Mouse (Mus musculus): Measurements from ENCODE around the gene Dlg2. TPM values are rescaled to one million over a fixed set of nuclear protein-coding genes. Genes with fewer than 3 reads are reported as not detected.

The Dlg2 gene
- polyA plus RNA-seq, 1 experiment from 2014 or later = 28.5 TPM

- no peaks in the 10 kb centered on the region for H3K36me3 ChIP-seq
- 0 out of 2 replicates have a peak, but pooled peaks have one; percentile 56 for ATAC-seq (ENCODE audit: low FRiP score, low read depth)
- H3K4me2 ChIP-seq = no peak overlapping the region
- H3K4me1 ChIP-seq (replicated peaks) = peaks cover 5% of the 10 kb centered on the region
- H3K9ac ChIP-seq = no peak overlapping the region
- no peak overlapping the region for H3K27ac ChIP-seq (replicated peaks)
- H3K27me3 ChIP-seq = no peaks in the 10 kb centered on the region
- WGBS = 75% methylated on average over 2 of the region's 2 CpGs
- no peaks in the 10 kb centered on the region for H3K9me3 ChIP-seq
- H3K4me3 ChIP-seq = no peak overlapping the region
These were observed 1850.9 kb downstream of the Dlg2 start for GRCm38 (mm10) chr7:92327343-92327896.

DNA sequence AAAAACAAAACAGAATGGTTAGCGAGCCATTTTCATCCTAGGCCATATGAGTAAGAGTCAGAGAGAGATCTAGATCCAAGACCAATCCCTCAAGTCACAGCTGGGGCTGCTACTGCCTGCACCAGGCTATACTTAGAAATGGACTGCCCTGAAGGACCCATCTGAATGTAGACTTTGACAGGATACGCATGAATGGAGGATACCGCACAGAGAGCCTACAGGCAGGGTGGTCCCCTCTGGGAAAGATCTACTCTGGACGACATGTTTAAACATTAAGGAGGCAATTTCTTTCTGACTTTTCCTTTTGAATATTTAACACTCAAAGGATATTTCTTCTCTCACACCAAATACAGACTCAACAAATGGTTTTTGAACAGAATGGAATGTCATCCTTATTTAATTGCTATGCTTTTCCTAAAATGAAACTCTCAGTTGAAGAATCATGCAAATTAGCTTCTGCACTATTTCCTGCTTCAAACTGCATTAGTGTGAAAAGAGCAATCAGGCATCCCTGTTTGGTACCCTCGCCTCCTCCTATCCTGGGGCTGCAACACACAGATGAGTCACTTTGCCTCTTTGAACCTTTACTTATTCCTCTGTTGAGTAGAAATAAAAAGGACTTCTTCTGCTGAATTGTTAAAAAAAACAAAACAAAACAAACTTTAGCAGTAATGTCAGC lies 1856.9 kb downstream of the Dlg2 start:
- WGBS = 62% methylated on average over 5 of the region's 5 CpGs
- no peak overlapping the region for H3K9ac ChIP-seq
- no peak for ATAC-seq (ENCODE audit: low FRiP score, low read depth)

GRCm38 (mm10) chr7:92356542-92356941 lies 1880.1 kb downstream of the Dlg2 start:
- no peaks in the 10 kb centered on the region for H3K27me3 ChIP-seq
- H3K36me3 ChIP-seq = no peaks in the 10 kb centered on the region
- no peak overlapping the region for H3K4me3 ChIP-seq
- WGBS = 71% methylated on average over 3 of the region's 3 CpGs
- no peak overlapping the region for H3K9ac ChIP-seq
- no peaks in the 10 kb centered on the region for H3K4me1 ChIP-seq (replicated peaks)
- H3K4me2 ChIP-seq = no peak overlapping the region
- no peaks in the 10 kb centered on the region for H3K9me3 ChIP-seq
- H3K27ac ChIP-seq (replicated peaks) = no peak overlapping the region
- ATAC-seq (ENCODE audit: low FRiP score, low read depth) = no peak

More for the DNA sequence above, 1856.9 kb downstream of the Dlg2 start:
- H3K9me3 ChIP-seq = no peaks in the 10 kb centered on the region
- no peaks in the 10 kb centered on the region for H3K4me1 ChIP-seq (replicated peaks)
- H3K4me3 ChIP-seq = no peak overlapping the region
- no peak overlapping the region; the same call in 1 of the 2 replicates for H3K27ac ChIP-seq (replicated peaks)
- no peaks in the 10 kb centered on the region for H3K36me3 ChIP-seq
- no peaks in the 10 kb centered on the region for H3K27me3 ChIP-seq
- no peak overlapping the region for H3K4me2 ChIP-seq

- WGBS = 81% methylated on average over 3 of the region's 3 CpGs
- Histone ChIP-seq H3K4me1 (replicated peaks) (0 out of 2 replicates have a peak, but pooled peaks cover 4% of the 10 kb centered on the region), H3K36me3 (no peaks in the 10 kb centered on the region), H3K27ac (replicated peaks) (no peak overlapping the region), H3K9ac (no peak overlapping the region), H3K4me3 (no peak overlapping the region), H3K9me3 (no peaks in the 10 kb centered on the region), H3K4me2 (no peak overlapping the region), H3K27me3 (no peaks in the 10 kb centered on the region)
- no peak for ATAC-seq (ENCODE audit: low FRiP score, low read depth)
These were observed 1886.9 kb downstream of the Dlg2 start for GRCm38 (mm10) chr7:92363386-92363785.

DNA sequence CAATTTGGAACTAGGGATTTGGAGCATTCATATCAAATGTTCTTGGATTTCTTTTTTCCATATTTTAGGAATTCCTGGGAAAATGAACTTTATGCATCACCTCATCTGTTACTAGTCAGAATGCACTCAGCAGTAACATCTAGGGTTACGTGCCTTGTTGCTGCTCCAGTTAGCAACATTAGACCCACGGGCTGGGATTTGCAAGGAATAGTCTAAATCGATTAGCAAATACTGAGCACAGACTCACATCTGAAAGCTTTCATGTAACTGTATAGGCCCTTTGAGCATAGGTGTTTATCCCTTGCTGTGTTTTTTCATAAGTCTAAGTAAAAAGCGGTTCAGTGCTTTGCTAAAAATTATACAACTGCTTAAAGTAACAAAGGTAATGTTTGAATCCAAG lies 1887.3 kb downstream of the Dlg2 start:
- WGBS = 84% methylated on average over 4 of the region's 4 CpGs
- H3K9me3 ChIP-seq = no peaks in the 10 kb centered on the region
- no peak for ATAC-seq (ENCODE audit: low FRiP score, low read depth)
- no peak overlapping the region for H3K27ac ChIP-seq (replicated peaks)
- H3K4me3 ChIP-seq = no peak overlapping the region
- no peak overlapping the region for H3K4me2 ChIP-seq
- H3K9ac ChIP-seq = no peak overlapping the region
- 0 out of 2 replicates have a peak, but pooled peaks cover 4% of the 10 kb centered on the region for H3K4me1 ChIP-seq (replicated peaks)
- H3K36me3 ChIP-seq = no peaks in the 10 kb centered on the region
- H3K27me3 ChIP-seq = no peaks in the 10 kb centered on the region

DNA sequence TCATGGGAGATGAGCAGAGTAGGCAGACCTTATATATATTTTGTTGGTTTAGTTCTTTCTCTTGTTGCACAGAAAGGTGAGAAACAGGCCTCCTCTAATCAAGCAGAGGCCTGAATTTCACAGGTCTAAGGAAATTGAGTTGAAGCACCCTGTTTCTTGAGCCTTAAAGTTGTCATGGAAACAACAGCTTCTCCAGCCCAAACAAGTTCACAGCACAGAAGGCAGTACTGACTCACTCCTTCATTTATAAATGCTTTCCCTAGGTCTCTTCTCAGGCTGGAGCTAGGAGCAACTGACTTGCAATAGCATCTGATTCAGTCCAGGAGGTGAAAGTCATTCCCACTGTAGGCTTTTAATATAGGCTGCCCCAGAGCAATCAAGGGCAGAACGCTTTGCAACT lies 1890.6 kb downstream of the Dlg2 start:
- 78% methylated on average over 1 of the region's 1 CpGs for WGBS
- 0 out of 2 replicates have a peak overlapping the region, but pooled peaks have one; percentile 11 for H3K27ac ChIP-seq (replicated peaks)
- no peak for ATAC-seq (ENCODE audit: low FRiP score, low read depth)
- H3K36me3 ChIP-seq = no peaks in the 10 kb centered on the region
- no peaks in the 10 kb centered on the region for H3K9me3 ChIP-seq
- 0 out of 2 replicates have a peak, but pooled peaks cover 4% of the 10 kb centered on the region for H3K4me1 ChIP-seq (replicated peaks)
- H3K27me3 ChIP-seq = no peaks in the 10 kb centered on the region
- H3K4me2 ChIP-seq = no peak overlapping the region
- H3K4me3 ChIP-seq = no peak overlapping the region
- H3K9ac ChIP-seq = no peak overlapping the region

- H3K27ac ChIP-seq (replicated peaks) = no peak overlapping the region
- no peak for ATAC-seq (ENCODE audit: low FRiP score, low read depth)
- no peak overlapping the region for H3K4me2 ChIP-seq
- peaks cover 14% of the 10 kb centered on the region for H3K4me1 ChIP-seq (replicated peaks)
- H3K9ac ChIP-seq = no peak overlapping the region
- no peak overlapping the region for H3K4me3 ChIP-seq
- H3K27me3 ChIP-seq = no peaks in the 10 kb centered on the region
- no peaks in the 10 kb centered on the region for H3K9me3 ChIP-seq
- H3K36me3 ChIP-seq = no peaks in the 10 kb centered on the region
These were observed 1894.0 kb downstream of the Dlg2 start for GRCm38 (mm10) chr7:92370521-92370920.

GRCm38 (mm10) chr7:92371638-92372037 lies 1895.2 kb downstream of the Dlg2 start:
- WGBS = 59% methylated on average over 4 of the region's 4 CpGs
- Histone ChIP-seq H3K9me3 (no peaks in the 10 kb centered on the region), H3K36me3 (no peaks in the 10 kb centered on the region), H3K27ac (replicated peaks) (no peak overlapping the region), H3K9ac (no peak overlapping the region), H3K4me2 (no peak overlapping the region), H3K4me3 (no peak overlapping the region), H3K27me3 (no peaks in the 10 kb centered on the region), H3K4me1 (replicated peaks) (peaks cover 14% of the 10 kb centered on the region)
- ATAC-seq (ENCODE audit: low FRiP score, low read depth) = no peak

- Histone ChIP-seq H3K27me3 (no peaks in the 10 kb centered on the region), H3K27ac (replicated peaks) (0 out of 2 replicates have a peak overlapping the region, but pooled peaks have one; percentile 38), H3K4me2 (no peak overlapping the region), H3K9ac (no peak overlapping the region), H3K9me3 (no peaks in the 10 kb centered on the region), H3K4me3 (no peak overlapping the region), H3K36me3 (no peaks in the 10 kb centered on the region), H3K4me1 (replicated peaks) (peaks cover 10% of the 10 kb centered on the region)
- ATAC-seq (ENCODE audit: low FRiP score, low read depth) = peak; percentile 21; the same call in 1 of the 2 replicates
- 56% methylated on average over 5 of the region's 5 CpGs for WGBS
These were observed 1897.4 kb downstream of the Dlg2 start for GRCm38 (mm10) chr7:92373863-92374357.

GRCm38 (mm10) chr7:92383913-92384484 lies 1907.5 kb downstream of the Dlg2 start:
- H3K4me3 ChIP-seq = no peak overlapping the region
- H3K9ac ChIP-seq = no peak overlapping the region
- peak overlapping the region; percentile 45; the same call in 1 of the 2 replicates for H3K27ac ChIP-seq (replicated peaks)
- no peaks in the 10 kb centered on the region for H3K36me3 ChIP-seq
- WGBS = 46% methylated on average over 5 of the region's 5 CpGs
- H3K27me3 ChIP-seq = no peaks in the 10 kb centered on the region
- H3K4me1 ChIP-seq (replicated peaks) = 0 out of 2 replicates have a peak, but pooled peaks cover 3% of the 10 kb centered on the region
- no peak for ATAC-seq (ENCODE audit: low FRiP score, low read depth)
- no peak overlapping the region for H3K4me2 ChIP-seq
- H3K9me3 ChIP-seq = no peaks in the 10 kb centered on the region

DNA sequence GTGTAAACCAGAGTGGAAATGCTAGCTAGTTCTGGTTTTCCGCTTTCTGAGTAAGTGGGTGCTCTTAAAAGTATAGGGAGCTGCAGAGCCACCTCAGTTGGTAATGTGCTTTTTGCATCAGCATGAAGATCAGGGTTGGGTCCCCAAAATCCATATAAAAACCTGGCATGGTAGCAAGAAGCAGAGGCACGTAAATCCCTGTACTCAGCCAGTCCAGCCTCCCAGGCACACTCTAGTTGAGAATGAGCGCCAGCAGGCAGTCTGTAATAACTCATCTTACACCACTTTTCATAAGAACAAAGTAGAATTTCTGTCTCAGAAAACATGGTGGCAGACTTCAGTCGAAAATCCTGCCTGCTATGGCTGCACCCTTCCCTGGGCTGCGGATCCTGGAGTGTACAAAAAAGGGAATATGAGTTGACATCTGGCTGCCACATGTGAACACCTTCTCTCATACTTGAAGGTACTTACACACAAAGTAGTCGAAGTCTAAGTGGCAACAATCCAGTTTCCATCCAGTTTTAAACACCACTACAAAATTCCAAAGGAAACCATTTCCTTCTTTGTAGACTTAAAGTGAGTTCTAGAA lies 1915.7 kb downstream of the Dlg2 start:
- Histone ChIP-seq H3K4me2 (no peak overlapping the region), H3K4me3 (no peak overlapping the region), H3K9me3 (no peaks in the 10 kb centered on the region), H3K27ac (replicated peaks) (no peak overlapping the region), H3K27me3 (no peaks in the 10 kb centered on the region), H3K36me3 (no peaks in the 10 kb centered on the region), H3K4me1 (replicated peaks) (no peaks in the 10 kb centered on the region), H3K9ac (no peak overlapping the region)
- 81% methylated on average over 6 of the region's 6 CpGs for WGBS
- no peak for ATAC-seq (ENCODE audit: low FRiP score, low read depth)

DNA sequence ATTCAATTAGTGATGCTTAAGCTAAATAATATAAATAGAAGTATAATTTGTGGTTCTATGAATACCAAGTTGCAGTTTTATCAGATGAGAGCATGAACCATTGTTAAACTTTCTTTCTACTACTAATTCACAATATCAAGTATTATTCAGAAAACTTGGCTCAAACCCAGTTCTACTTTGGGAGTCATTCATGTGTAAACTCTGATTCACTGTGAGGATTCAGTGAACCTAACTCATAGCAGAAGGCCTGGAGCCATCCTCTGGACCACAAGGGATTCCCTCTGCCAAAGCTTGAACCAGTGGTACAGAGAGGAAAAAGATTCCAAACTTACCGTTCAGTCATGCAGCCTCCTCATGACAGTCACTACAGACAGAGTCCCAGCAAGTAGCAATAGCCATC lies 1920.3 kb downstream of the Dlg2 start:
- no peak for ATAC-seq (ENCODE audit: low FRiP score, low read depth)
- no peak overlapping the region for H3K4me3 ChIP-seq

More for the DNA sequence above, 1920.3 kb downstream of the Dlg2 start:
- Histone ChIP-seq H3K27ac (replicated peaks) (no peak overlapping the region), H3K4me2 (no peak overlapping the region), H3K36me3 (no peaks in the 10 kb centered on the region), H3K4me1 (replicated peaks) (peaks cover 10% of the 10 kb centered on the region), H3K9me3 (no peaks in the 10 kb centered on the region), H3K9ac (no peak overlapping the region), H3K27me3 (no peaks in the 10 kb centered on the region)
- 57% methylated on average over 1 of the region's 1 CpGs for WGBS
